Mouse (Mus musculus) layer of hippocampus, postnatal 36 days (tissue): ENCODE results near the gene Aurkc. TPM values are rescaled to one million over a fixed set of nuclear protein-coding genes. Genes with fewer than 3 reads are reported as not detected.
"Not testable (repeated sequence)": the region's sequence is repeated elsewhere in the genome, so short reads cannot be mapped to it uniquely, and the experiment has no call there.

Source experiments
- DNase-seq, 2 experiments: peaks; one replicate each; pipeline ENCODE4 v3.0.0; 2022
- total RNA-seq, 2 experiments: library from RNA; stranded (reverse); gene quantifications; 2 replicates each; pipeline ENCODE4 v1.2.3; 2021

Aurkc gene
- not detected for total RNA-seq

GRCm38 (mm10) chr7:6995251-6995650, at the start of gene Aurkc:
Aurkc (plus strand) TSS chr7:6995300.
- DNase-seq, result not testable (repeated sequence)

- DNase-seq, result not testable (repeated sequence)
These were observed 47.0 kb upstream of the Aurkc start for GRCm38 (mm10) chr7:6948061-6948460.

GRCm38 (mm10) chr7:6956576-6956975, 38.5 kb upstream of the Aurkc start:
- DNase-seq, result no peak

GRCm38 (mm10) chr7:6958574-6958973, 36.5 kb upstream of the Aurkc start:
- DNase-seq, result no peak

DNA sequence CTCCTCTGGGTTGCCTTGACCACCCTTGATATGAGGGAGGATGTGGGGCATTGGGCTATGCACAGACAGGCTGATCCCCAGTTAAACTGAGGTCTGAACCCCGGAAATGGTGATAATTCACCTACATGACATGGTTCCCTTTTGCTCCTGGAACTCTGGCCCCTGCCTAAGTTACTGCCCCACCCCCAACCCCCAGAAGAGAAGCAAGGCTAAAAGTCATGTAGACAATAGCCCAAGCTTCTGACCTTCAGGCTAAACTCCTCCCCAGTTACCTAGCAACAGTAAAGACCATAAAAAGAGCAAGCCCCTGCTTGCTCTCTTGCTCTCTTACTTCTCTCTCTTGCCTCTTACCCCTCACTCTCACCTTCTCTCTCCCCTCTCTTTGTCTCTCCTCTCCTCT, 21.5 kb upstream of the Aurkc start:
- no peak for DNase-seq

DNA sequence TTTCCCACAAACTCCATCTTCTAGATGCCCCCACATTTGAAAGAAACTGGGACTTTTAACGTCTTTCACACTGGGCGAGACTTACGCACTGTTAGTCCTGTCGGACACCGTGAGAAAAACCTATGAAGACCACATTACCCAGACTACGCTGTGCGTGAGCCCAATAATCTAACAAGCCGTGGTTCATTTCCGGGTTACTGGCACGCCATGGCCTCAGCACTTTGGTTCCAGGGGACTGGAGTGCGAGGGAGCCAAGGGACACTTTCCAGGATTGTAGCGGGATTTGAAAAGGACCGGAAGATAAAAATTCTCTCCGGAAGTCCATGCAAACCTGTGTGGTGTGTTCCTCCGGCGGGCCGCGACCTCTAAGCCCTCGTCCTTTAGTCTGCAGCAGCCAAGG, 18.2 kb upstream of the Aurkc start:
- DNase-seq, result no peak

- DNase-seq, result not testable (repeated sequence)
These were observed 3.8 kb downstream of the Aurkc start for GRCm38 (mm10) chr7:6998914-6999313.

- DNase-seq, result not testable (repeated sequence)
These were observed 10.3 kb downstream of the Aurkc start for GRCm38 (mm10) chr7:7005441-7005840.

DNA sequence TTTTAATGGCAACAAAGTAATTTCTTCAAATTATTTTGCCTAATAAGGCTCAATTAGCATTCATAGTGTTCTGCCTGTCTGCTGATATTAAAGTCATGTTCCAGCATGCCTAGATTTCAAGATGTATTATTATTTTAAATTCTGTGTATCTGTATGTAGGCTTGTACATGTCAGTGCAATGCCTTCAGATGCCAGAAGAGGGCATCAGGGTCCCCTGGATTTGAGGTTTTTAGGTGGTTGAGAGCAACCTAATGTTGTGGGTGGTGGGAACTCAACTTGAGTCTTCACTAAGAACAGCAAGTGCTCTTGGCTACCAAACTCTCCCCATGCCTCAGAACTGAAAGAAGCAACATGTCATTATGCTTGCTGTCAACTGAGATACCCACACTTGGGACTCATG, 32.3 kb downstream of the Aurkc start:
- DNase-seq, result no peak

DNA sequence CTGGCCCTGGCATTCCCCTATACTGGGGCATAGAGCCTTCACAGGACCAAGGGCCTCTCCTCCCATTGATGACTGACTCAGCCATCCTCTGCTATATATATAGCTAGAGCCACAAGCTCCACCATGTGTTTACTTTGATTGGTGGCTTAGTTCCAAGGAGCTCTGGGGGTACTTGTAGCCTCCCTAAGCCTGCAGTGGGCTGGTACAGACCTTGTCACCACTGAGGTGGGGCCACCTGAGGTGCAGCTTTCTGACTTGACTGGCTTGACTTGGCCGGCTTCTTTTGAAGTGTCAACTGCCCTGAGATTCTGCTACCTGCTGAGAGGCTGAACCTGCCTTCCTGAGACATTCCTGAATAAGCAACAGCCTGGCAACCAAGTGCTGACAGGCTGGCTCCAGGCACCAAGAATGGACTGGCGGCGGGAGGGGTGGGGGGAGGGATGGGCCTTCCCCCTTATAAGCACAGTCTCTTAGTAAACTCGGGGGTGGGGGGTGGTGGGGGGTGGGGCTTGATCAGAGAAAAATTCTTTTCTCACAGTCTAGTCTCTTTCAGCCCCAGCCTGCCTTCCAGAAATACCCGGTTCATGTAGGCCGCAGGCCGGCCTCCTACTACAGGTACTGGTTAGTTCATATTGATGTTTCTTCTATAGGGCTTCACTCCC, 54.7 kb downstream of the Aurkc start:
- DNase-seq, result not testable (repeated sequence)

Other genes with a start within 250 kb of the Aurkc start
- 10 to 100 TPM; 12.1 to 15.3 TPM for gene Zfp954, start 126.2 kb downstream of the Aurkc start, total RNA-seq
- gene Zfp773, start 141.5 kb downstream of the Aurkc start, total RNA-seq, result 1 to 10 TPM; 2.9 to 3.8 TPM
- gene Zfp418, start 176.0 kb downstream of the Aurkc start, total RNA-seq, result 1 to 10 TPM; 6.3 to 7.9 TPM
- gene Zfp772, start 214.7 kb downstream of the Aurkc start, total RNA-seq, result 1 to 10 TPM; 8.5 to 9.0 TPM